Mouse (Mus musculus) embryonic facial prominence, embryonic 15.5 days (tissue): ENCODE measurements around the gene Gpr108. TPM values are rescaled to one million over a fixed set of nuclear protein-coding genes. Genes with fewer than 3 reads are reported as not detected.

Experiments
- ATAC-seq: fragments of 200-750 bp; cut with Nextera tagmentation; 2 replicates; pipeline ENCODE4 v1.8.0; 2017; ENCODE audit warnings: low read depth, moderate TSS enrichment; ENCODE audit not compliant: insufficient number of reproducible peaks, low FRiP score, low TSS enrichment
- H3K27ac ChIP-seq: fragments of 300-500 bp; sonication (generic); replicated peaks from 2 replicates; pipeline ENCODE4 v1.5.1; 2015; ENCODE audit warnings: mild to moderate bottlenecking, inconsistent platforms
- H3K27me3 ChIP-seq: fragments of 300-500 bp; sonication (generic); 2 replicates; pipeline ENCODE4 v1.6.1; 2015; ENCODE audit warnings: inconsistent platforms
- H3K36me3 ChIP-seq: fragments of 300-500 bp; sonication (generic); 2 replicates; pipeline ENCODE4 v1.6.1; 2015; ENCODE audit warnings: mild to moderate bottlenecking, inconsistent platforms
- H3K4me1 ChIP-seq: fragments of 300-500 bp; sonication (generic); 2 replicates; pipeline ENCODE4 v1.6.1; 2015; ENCODE audit warnings: inconsistent platforms
- H3K4me2 ChIP-seq: fragments of 300-500 bp; sonication (generic); replicated peaks from 2 replicates; pipeline ENCODE4 v1.6.1; 2015; ENCODE audit warnings: mild to moderate bottlenecking, inconsistent platforms
- H3K4me3 ChIP-seq: fragments of 300-500 bp; sonication (generic); replicated peaks from 2 replicates; pipeline ENCODE4 v1.5.1; 2015; ENCODE audit warnings: mild to moderate bottlenecking, inconsistent platforms
- H3K9ac ChIP-seq: fragments of 300-500 bp; sonication (generic); 2 replicates; pipeline ENCODE4 v1.6.1; 2015; ENCODE audit warnings: inconsistent platforms
- H3K9me3 ChIP-seq: fragments of 300-500 bp; sonication (generic); replicated peaks from 2 replicates; pipeline ENCODE4 v1.6.1; 2016; ENCODE audit warnings: inconsistent platforms
- WGBS: fragments of 180-500 bp; shearing (Covaris S2); methylation state at CpG from one replicate; pipeline ENCODE4 v1.1.7; 2015; 5-methylcytosine and 5-hydroxymethylcytosine counted together
- microRNA-seq: library from miRNA; unstranded; fragments of <30 nt; microRNA quantifications from one replicate; pipeline ENCODE4, GENCODE M21; 2016; ENCODE audit warnings: borderline number of aligned reads
- polyA plus RNA-seq: library from polyadenylated mRNA; unstranded; fragments of >200 nt; fragmentation: Nextera tagmentation; extraction: Ambion mirVana; gene quantifications from 2 replicates; pipeline ENCODE4 v1.2.1, GENCODE M21; 2015

The Gpr108 gene
- polyA plus RNA-seq, 1 experiment from 2014 or later, result 41.7 TPM

DNA sequence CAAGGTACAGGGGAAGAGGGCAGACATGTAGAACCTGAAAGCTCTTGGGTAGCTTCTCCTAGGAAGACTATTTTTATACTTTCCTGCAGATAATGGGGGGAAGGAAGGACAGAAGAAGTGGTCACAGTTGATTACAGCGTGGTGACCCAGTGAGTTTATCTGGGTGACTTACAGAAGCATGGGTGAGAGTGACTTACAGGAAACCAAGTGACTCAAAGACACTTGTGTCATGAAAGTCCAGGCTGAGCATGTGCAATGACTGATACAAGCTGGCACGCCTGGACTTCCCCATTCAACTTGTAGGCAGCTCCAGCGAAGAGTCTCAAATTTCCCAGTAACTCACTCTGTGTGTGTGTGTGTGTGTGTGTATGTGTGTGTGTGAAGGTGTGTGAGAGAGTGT, 50.0 kb downstream of the Gpr108 start:
- no peak overlapping the region for H3K27ac ChIP-seq
- 77% methylated on average over 3 of the region's 3 CpGs for WGBS
- no peak overlapping the region for H3K4me3 ChIP-seq
- H3K9ac ChIP-seq, result no peak overlapping the region
- no peaks in the 10 kb centered on the region for H3K9me3 ChIP-seq
- H3K4me2 ChIP-seq, result no peak overlapping the region
- no peaks in the 10 kb centered on the region for H3K36me3 ChIP-seq
- ATAC-seq, result no peak
- H3K4me1 ChIP-seq, result no peaks in the 10 kb centered on the region
- H3K27me3 ChIP-seq, result no peaks in the 10 kb centered on the region; the same call in 1 of the 2 replicates

GRCm38 (mm10) chr17:57195326-57196010, 52.8 kb downstream of the Gpr108 start:
- Histone ChIP-seq H3K36me3 (no peaks in the 10 kb centered on the region), H3K27me3 (no peaks in the 10 kb centered on the region; the same call in 1 of the 2 replicates), H3K4me2 (no peak overlapping the region), H3K27ac (no peak overlapping the region), H3K4me1 (no peaks in the 10 kb centered on the region), H3K4me3 (no peak overlapping the region), H3K9me3 (no peaks in the 10 kb centered on the region), H3K9ac (no peak overlapping the region)
- ATAC-seq, result no peak
- WGBS, result 72% methylated on average over 8 of the region's 8 CpGs

DNA sequence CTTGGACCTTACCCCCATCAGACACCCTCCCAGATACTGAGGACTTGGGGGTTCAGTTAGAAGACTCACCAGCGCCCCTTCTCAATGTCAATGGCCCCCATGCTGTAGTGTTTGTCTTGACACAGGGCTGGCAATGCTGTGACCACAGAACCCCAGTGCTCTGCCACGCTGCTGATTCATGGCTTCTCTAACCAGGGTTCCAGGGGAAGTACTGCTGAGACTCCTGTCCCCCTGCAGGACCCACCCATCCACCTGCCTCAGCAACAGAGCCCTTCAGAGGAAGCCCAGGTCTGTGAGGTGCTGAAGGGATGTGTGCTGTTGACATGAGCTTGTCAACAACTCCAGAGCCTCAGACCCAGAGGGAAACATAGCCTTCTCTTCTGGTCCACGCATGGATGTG, 53.5 kb downstream of the Gpr108 start:
- Histone ChIP-seq H3K4me1 (no peaks in the 10 kb centered on the region), H3K9ac (no peak overlapping the region), H3K4me2 (no peak overlapping the region), H3K27ac (no peak overlapping the region), H3K9me3 (no peaks in the 10 kb centered on the region), H3K27me3 (no peaks in the 10 kb centered on the region; the same call in 1 of the 2 replicates), H3K36me3 (no peaks in the 10 kb centered on the region), H3K4me3 (no peak overlapping the region)
- ATAC-seq, result no peak
- WGBS, result 77% methylated on average over 3 of the region's 3 CpGs

DNA sequence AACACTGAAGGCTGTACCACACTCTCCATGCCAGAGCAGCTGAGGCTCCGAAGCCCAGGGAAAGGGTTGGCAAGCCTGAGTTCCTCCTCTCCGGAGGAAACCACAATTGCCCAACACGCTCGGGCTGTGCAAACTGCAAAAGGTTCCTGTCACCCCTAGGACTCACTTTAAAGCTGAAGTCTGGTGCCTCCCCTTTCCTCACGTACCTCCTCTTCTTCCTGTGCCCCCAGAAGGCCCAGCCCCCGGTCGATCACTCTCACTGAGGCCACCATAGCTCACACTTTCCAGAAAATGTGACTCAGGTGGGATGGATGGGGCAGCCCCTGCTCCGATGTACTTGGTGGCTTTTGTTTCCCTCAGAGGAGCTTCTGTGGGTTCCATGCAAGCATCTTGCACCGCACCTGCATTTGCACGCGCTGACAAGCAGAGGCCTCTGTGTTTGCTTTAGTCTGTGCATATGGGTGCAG, 54.2 kb downstream of the Gpr108 start, which contains the start of gene Tnfsf14:
TSS of gene Tnfsf14 (minus strand) at position 137 of the 467 bp plus-strand sequence.
- H3K4me3 ChIP-seq, result no peak within 1 kb of the TSS
- H3K9ac ChIP-seq, result no peak within 1 kb of the TSS
- H3K27me3 ChIP-seq, result no peaks in the 10 kb centered on the region; the same call in 1 of the 2 replicates
- H3K36me3 ChIP-seq, result no peaks in the 10 kb centered on the region
- H3K9me3 ChIP-seq, result no peaks in the 10 kb centered on the region
- H3K4me1 ChIP-seq, result no peaks in the 10 kb centered on the region
- ATAC-seq, result no peak
- H3K27ac ChIP-seq, result no peak within 1 kb of the TSS
- H3K4me2 ChIP-seq, result no peak within 1 kb of the TSS
- 81% methylated on average over 11 of the region's 11 CpGs for WGBS

- no peak overlapping the region for H3K9ac ChIP-seq
- no peak overlapping the region for H3K4me2 ChIP-seq
- H3K4me1 ChIP-seq, result no peaks in the 10 kb centered on the region
- no peak overlapping the region for H3K27ac ChIP-seq
- no peaks in the 10 kb centered on the region for H3K36me3 ChIP-seq
- H3K4me3 ChIP-seq, result no peak overlapping the region
- ATAC-seq, result no peak
- no peaks in the 10 kb centered on the region for H3K9me3 ChIP-seq
- no peaks in the 10 kb centered on the region for H3K27me3 ChIP-seq
- 80% methylated on average over 12 of the region's 12 CpGs for WGBS
Measured at GRCm38 (mm10) chr17:57188510-57189192, 59.6 kb downstream of the Gpr108 start.

- H3K4me3 ChIP-seq, result no peak overlapping the region
- no peaks in the 10 kb centered on the region for H3K27me3 ChIP-seq
- H3K36me3 ChIP-seq, result no peaks in the 10 kb centered on the region
- 70% methylated on average over 2 of the region's 2 CpGs for WGBS
- H3K9ac ChIP-seq, result no peak overlapping the region
- no peak for ATAC-seq
- H3K9me3 ChIP-seq, result no peaks in the 10 kb centered on the region
- no peaks in the 10 kb centered on the region for H3K4me1 ChIP-seq
- no peak overlapping the region for H3K4me2 ChIP-seq
- no peak overlapping the region for H3K27ac ChIP-seq
Measured at GRCm38 (mm10) chr17:57185641-57186040, 62.6 kb downstream of the Gpr108 start.

Small RNA genes lying within 50 kb of the gene (microRNA-seq; reads per million reads assigned to microRNA genes)
- not detected for gene Mir6978

Other genes starting within 250 kb of the Gpr108 start
- gene Pspn, start 248.4 kb downstream of the Gpr108 start, polyA plus RNA-seq, result not detected in 2 replicates
- 64.3 and 68.2 TPM in 2 replicates for gene Gtf2f1, start 237.2 kb downstream of the Gpr108 start, polyA plus RNA-seq
- 0.56 and 0.60 TPM in 2 replicates for gene Gm17949, start 237.0 kb downstream of the Gpr108 start, polyA plus RNA-seq
- gene Khsrp, start 216.9 kb downstream of the Gpr108 start, polyA plus RNA-seq, result 40.7 and 41.4 TPM in 2 replicates
- not detected in 2 replicates for gene Slc25a41, start 206.8 kb downstream of the Gpr108 start, polyA plus RNA-seq
- gene Crb3, start 189.3 kb downstream of the Gpr108 start, polyA plus RNA-seq, result 13.0 and 14.6 TPM in 2 replicates
- gene Slc25a23, start 188.6 kb downstream of the Gpr108 start, polyA plus RNA-seq, result 6.7 and 8.2 TPM in 2 replicates
- 2.6 and 4.9 TPM in 2 replicates for gene Dennd1c, start 169.9 kb downstream of the Gpr108 start, polyA plus RNA-seq
- 6.7 and 9.7 TPM in 2 replicates for gene Tubb4a, start 160.7 kb downstream of the Gpr108 start, polyA plus RNA-seq
- 5.8 and 6.0 TPM in 2 replicates for gene Tnfsf9, start 143.1 kb downstream of the Gpr108 start, polyA plus RNA-seq
- gene Cd70, start 98.7 kb downstream of the Gpr108 start, polyA plus RNA-seq, result not detected in 2 replicates
- gene Tnfsf14, start 54.3 kb downstream of the Gpr108 start, polyA plus RNA-seq, result 0.28 TPM in 1 of 2 replicates, not detected in the other
- gene C3, start 20.3 kb downstream of the Gpr108 start, polyA plus RNA-seq, result 1.0 and 1.8 TPM in 2 replicates
- 36.8 and 41.7 TPM in 2 replicates for gene Trip10, start 1.0 kb upstream of the Gpr108 start, polyA plus RNA-seq
- 4.3 and 4.4 TPM in 2 replicates for gene Vav1, start 30.7 kb upstream of the Gpr108 start, polyA plus RNA-seq
- gene Adgre1, start 110.2 kb upstream of the Gpr108 start, polyA plus RNA-seq, result 8.4 and 10.1 TPM in 2 replicates